Mouse (Mus musculus) frontal cortex, postnatal 36 days (tissue): Measurements from ENCODE around the gene Ccdc83.

Experiments used
- DNase-seq, 2 experiments: peaks; one replicate each; pipeline ENCODE4 v3.0.0; 2022; ENCODE audit warnings: low spot score in 2 of 2

Ccdc83 gene

GRCm38 (mm10) chr7:90265289-90265970 is at the start of gene Ccdc83:
Gene Ccdc83, minus strand, starts transcription at chr7:90265777.
- DNase-seq = peak; percentile 70 to 84

GRCm38 (mm10) chr7:90313421-90313820 is 47.8 kb upstream of the Ccdc83 start:
- no peak for DNase-seq

- no peak for DNase-seq
Measured at GRCm38 (mm10) chr7:90312151-90312883, 46.7 kb upstream of the Ccdc83 start.

- no peak for DNase-seq
Measured at GRCm38 (mm10) chr7:90308003-90308402, 42.4 kb upstream of the Ccdc83 start.

GRCm38 (mm10) chr7:90306968-90307367 is 41.4 kb upstream of the Ccdc83 start:
- DNase-seq = no peak

GRCm38 (mm10) chr7:90306079-90306478 is 40.5 kb upstream of the Ccdc83 start:
- no peak for DNase-seq

- DNase-seq = no peak
Measured at GRCm38 (mm10) chr7:90302647-90303552, 37.3 kb upstream of the Ccdc83 start.

- peak; percentile 10 to 12 for DNase-seq
Measured at GRCm38 (mm10) chr7:90301942-90302646, 36.5 kb upstream of the Ccdc83 start, which contains the start of gene Sytl2. Gene Sytl2, plus strand, starts transcription at chr7:90302252.

- no peak for DNase-seq
Measured at GRCm38 (mm10) chr7:90291885-90292284, 26.3 kb upstream of the Ccdc83 start.

- no peak for DNase-seq
Measured at GRCm38 (mm10) chr7:90284793-90285192, 19.2 kb upstream of the Ccdc83 start.

- no peak for DNase-seq
Measured at GRCm38 (mm10) chr7:90282786-90283185, 17.2 kb upstream of the Ccdc83 start.

- DNase-seq = no peak
Measured at GRCm38 (mm10) chr7:90281759-90282546, 16.4 kb upstream of the Ccdc83 start.

- DNase-seq = no peak
Measured at GRCm38 (mm10) chr7:90280878-90281277, 15.3 kb upstream of the Ccdc83 start.

GRCm38 (mm10) chr7:90280274-90280875 is 14.8 kb upstream of the Ccdc83 start:
- DNase-seq = peak in 1 of 2 experiments; percentile 30

- no peak for DNase-seq
Measured at GRCm38 (mm10) chr7:90279136-90279535, 13.6 kb upstream of the Ccdc83 start.

GRCm38 (mm10) chr7:90277769-90278168 is 12.2 kb upstream of the Ccdc83 start:
- DNase-seq = no peak

GRCm38 (mm10) chr7:90277246-90277645 is 11.7 kb upstream of the Ccdc83 start:
- DNase-seq = no peak

- DNase-seq = no peak
Measured at GRCm38 (mm10) chr7:90274561-90275100, 9.1 kb upstream of the Ccdc83 start.

- no peak for DNase-seq
Measured at GRCm38 (mm10) chr7:90270141-90270540, 4.6 kb upstream of the Ccdc83 start.
